Mouse (Mus musculus) cortical plate, adult 2 months (tissue): ENCODE measurements around the gene Prpf19.

ENCODE experiments used
- CTCF ChIP-seq: fragments of 200-500 bp; IDR thresholded peaks from 2 replicates; pipeline ENCODE4 v1.5.1; 2011; ENCODE audit warnings: mild to moderate bottlenecking, control low read depth, low read length; ENCODE audit not compliant: insufficient read depth; ENCODE audit errors: extremely low read depth
- POLR2A ChIP-seq: fragments of 200-500 bp; IDR thresholded peaks from 2 replicates; pipeline ENCODE4 v1.6.1; 2011; ENCODE audit warnings: mild to moderate bottlenecking, low read length, control low read depth; ENCODE audit not compliant: insufficient read depth; ENCODE audit errors: extremely low read depth

- TF ChIP-seq CTCF: no peak
- TF ChIP-seq POLR2A: no peak
Measured at GRCm38 (mm10) chr19:10921058-10921457, 26.0 kb downstream of the Prpf19 start.
